Mouse (Mus musculus) embryonic stem cell, embryonic (primary cell): Measurements from ENCODE around the gene Gpr146.

Experiments used
- CTCF ChIA-PET, 4 experiments: fragments of 300-600 bp in 2 of 4; fragments of 350-600 bp in 2 of 4; sonication (Branson Sonifier 250); formaldehyde crosslinking; loops; one replicate each; lab custom pipeline; 2022; ENCODE audit warnings: inconsistent platforms in 2 of 4; lab: Charles Lee
- POLR2A ChIA-PET, 4 experiments: fragments of 300-600 bp in 2 of 4; fragments of 350-600 bp in 2 of 4; sonication (Branson Sonifier 250); formaldehyde crosslinking; loops; one replicate each; lab custom pipeline; 2022; ENCODE audit warnings: antibody characterized with exemption in 4 of 4, inconsistent platforms in 1 of 4; lab: Charles Lee

Gene Gpr146

DNA sequence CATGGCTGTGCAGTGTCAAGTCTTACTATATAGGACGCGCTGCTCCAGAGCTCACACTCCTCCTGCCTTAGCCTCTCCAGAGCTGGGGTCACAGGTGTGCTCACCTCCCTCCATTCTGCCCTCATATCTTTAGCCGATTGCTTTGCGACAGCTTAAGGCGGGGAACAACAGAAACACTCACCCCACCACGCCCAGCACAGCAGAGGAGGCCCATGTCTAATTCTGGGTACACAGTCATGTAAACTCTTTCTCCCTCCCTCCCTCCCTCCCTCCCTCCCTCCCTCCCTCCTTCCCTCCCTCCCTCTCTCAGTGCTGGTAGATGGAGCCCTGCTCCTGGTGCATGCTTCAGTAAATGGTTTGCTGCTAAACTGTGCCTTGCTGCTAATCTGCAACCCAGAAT is 27.8 kb upstream of the Gpr146 start:
- CTCF ChIA-PET = interaction anchor here in 2 of 4 experiments (0.7 to 2.4 kb wide), 5 partner anchors 10 to 285 kb away, joined by 3 to 6 read pairs (median 5); partner anchors contain the start of gene 3110082I17Rik (in 1 of the 2)
- POLR2A ChIA-PET = interaction anchor here in 1 of 4 experiments (1.9 kb wide), 1 partner anchor 16 kb away, joined by 5 read pairs; no protein-coding TSS in a partner anchor

DNA sequence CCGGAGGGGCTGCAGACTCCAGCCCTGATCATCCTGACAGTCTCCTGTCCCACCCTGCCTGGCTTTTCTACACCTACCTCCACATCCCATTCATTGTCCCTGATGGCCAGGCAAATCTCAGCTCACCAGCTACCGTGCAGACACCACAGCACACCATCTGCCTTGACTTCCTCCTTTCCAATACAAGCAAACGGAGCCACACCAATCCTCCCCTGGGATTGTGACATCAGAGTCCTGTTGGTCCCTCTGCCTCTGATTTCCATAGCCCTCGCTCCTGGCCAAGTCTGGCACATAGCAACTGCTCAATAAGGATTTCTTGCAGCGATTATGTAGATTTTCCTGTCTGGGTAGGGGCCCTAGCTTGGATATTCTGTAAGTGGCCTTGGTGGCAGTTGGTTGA is 26.4 kb upstream of the Gpr146 start, which contains the start of gene Cox19:
Gene Cox19 (minus strand): TSS at position 285 of the 400 bp plus-strand sequence.
- ChIA-PET CTCF (interaction anchor here in 3 of 4 experiments (0.6 to 10.3 kb wide), 9 partner anchors 7 to 161 kb away, joined by 3 to 114 read pairs (median 6); no protein-coding TSS in a partner anchor), POLR2A (interaction anchor here in 2 of 4 experiments (0.6 to 1.9 kb wide), 8 partner anchors 9 to 1233 kb away, joined by 3 to 6 read pairs (median 4); partner anchors contain the start of gene Zfand2a (in 1 of the 2))

GRCm38 (mm10) chr5:139351628-139352027 is 25.9 kb upstream of the Gpr146 start:
- POLR2A ChIA-PET = interaction anchor here in 2 of 4 experiments (0.6 to 1.9 kb wide), 8 partner anchors 8 to 1234 kb away, joined by 3 to 6 read pairs (median 4); partner anchors contain the start of gene Zfand2a (in 1 of the 2)

GRCm38 (mm10) chr5:139352317-139352716 is 25.2 kb upstream of the Gpr146 start, which contains the start of gene Cyp2w1:
Cyp2w1 (plus strand) TSS chr5:139352617.
- ChIA-PET CTCF (interaction anchor here (0.6 to 10.3 kb wide), 20 partner anchors 8 to 1037 kb away, joined by 3 to 114 read pairs (median 6); partner anchors contain the start of gene Snx8 (in 1 of the 4)), POLR2A (interaction anchor here in 2 of 4 experiments (0.5 to 3.6 kb wide), 8 partner anchors 8 to 82 kb away, joined by 3 to 22 read pairs (median 4); no protein-coding TSS in a partner anchor)

More at GRCm38 (mm10) chr5:139351628-139352027, 25.9 kb upstream of the Gpr146 start:
- CTCF ChIA-PET = interaction anchor here in 3 of 4 experiments (0.8 to 10.3 kb wide), 8 partner anchors 7 to 48 kb away, joined by 3 to 114 read pairs (median 8); no protein-coding TSS in a partner anchor

DNA sequence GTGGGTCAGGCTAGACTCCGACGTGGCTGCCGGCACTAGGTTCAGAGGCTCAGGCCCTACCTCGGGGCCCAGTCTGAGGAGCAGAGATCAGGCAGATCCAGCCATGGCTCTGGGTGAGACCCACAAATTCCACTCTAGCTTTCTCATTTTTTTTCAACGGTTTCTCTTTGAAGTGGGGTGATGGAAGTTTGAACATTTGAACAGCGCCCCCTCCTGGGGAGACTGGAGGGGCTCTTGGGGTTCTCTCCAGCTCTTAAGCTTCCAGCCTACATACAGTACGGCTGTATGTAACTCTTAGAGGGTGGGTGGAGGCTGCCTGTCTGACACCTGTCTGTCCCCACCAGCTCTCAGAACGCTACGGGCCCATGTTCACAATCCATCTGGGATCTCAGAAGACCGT is 24.0 kb upstream of the Gpr146 start:
- POLR2A ChIA-PET = interaction anchor here (0.6 to 3.6 kb wide), 22 partner anchors 8 to 153 kb away, joined by 3 to 22 read pairs (median 3); partner anchors contain the start of genes Zfand2a (in 2 of the 4), Adap1 (in 1 of the 4), Get4 (in 1 of the 4) and Sun1 (in 1 of the 4)

GRCm38 (mm10) chr5:139353946-139354345 is 23.6 kb upstream of the Gpr146 start:
- ChIA-PET POLR2A (interaction anchor here (0.8 to 3.6 kb wide), 15 partner anchors 9 to 204 kb away, joined by 3 to 22 read pairs (median 3); partner anchors contain the start of genes Zfand2a (in 2 of the 4), Adap1 (in 1 of the 4), Dnaaf5 (in 1 of the 4) and Prkar1b (in 1 of the 4)), CTCF (interaction anchor here (0.5 to 10.3 kb wide), 69 partner anchors 9 to 1261 kb away, joined by 3 to 114 read pairs (median 5); partner anchors contain the start of genes Adap1 (in 2 of the 4), 3110082I17Rik (in 1 of the 4), C130050O18Rik (in 1 of the 4) and Get4 (in 1 of the 4))

More for the DNA sequence above, 24.0 kb upstream of the Gpr146 start:
- CTCF ChIA-PET = interaction anchor here (0.5 to 10.3 kb wide), 89 partner anchors 9 to 1261 kb away, joined by 3 to 114 read pairs (median 4); partner anchors contain the start of genes Adap1 (in 2 of the 4), 3110082I17Rik (in 1 of the 4), C130050O18Rik (in 1 of the 4) and Get4 (in 1 of the 4)

- ChIA-PET CTCF (interaction anchor here (0.5 to 10.3 kb wide), 31 partner anchors 9 to 458 kb away, joined by 3 to 114 read pairs (median 3); partner anchors contain the start of genes Get4 (in 1 of the 4) and Zfand2a (in 1 of the 4)), POLR2A (interaction anchor here in 2 of 4 experiments (0.5 to 3.6 kb wide), 7 partner anchors 10 to 1823 kb away, joined by 3 to 22 read pairs (median 3); partner anchors contain the start of genes Dnaaf5 (in 1 of the 2), Prkar1b (in 1 of the 2) and Zfand2a (in 1 of the 2))
These were observed 22.2 kb upstream of the Gpr146 start for GRCm38 (mm10) chr5:139355235-139355772.

GRCm38 (mm10) chr5:139358653-139359052 is 18.8 kb upstream of the Gpr146 start:
- CTCF ChIA-PET = interaction anchor here in 3 of 4 experiments (0.6 to 10.3 kb wide), 6 partner anchors 11 to 101 kb away, joined by 3 to 114 read pairs (median 6); partner anchors contain the start of gene 3110082I17Rik (in 1 of the 3)
- POLR2A ChIA-PET = interaction anchor here in 1 of 4 experiments (1.0 kb wide), 1 partner anchor 15 kb away, joined by 3 read pairs; no protein-coding TSS in a partner anchor

GRCm38 (mm10) chr5:139359244-139359643 is 18.3 kb upstream of the Gpr146 start:
- POLR2A ChIA-PET = interaction anchor here (0.6 to 1.3 kb wide), 7 partner anchors 8 to 283 kb away, joined by 3 to 7 read pairs (median 3); partner anchors contain the start of gene Cox19 (in 1 of the 4)
- CTCF ChIA-PET = interaction anchor here (0.6 to 10.3 kb wide), 12 partner anchors 9 to 429 kb away, joined by 3 to 114 read pairs (median 3); partner anchors contain the start of gene Cox19 (in 1 of the 4)

GRCm38 (mm10) chr5:139363858-139364257 is 13.6 kb upstream of the Gpr146 start:
- ChIA-PET CTCF (interaction anchor here (0.5 to 4.6 kb wide), 17 partner anchors 9 to 1832 kb away, joined by 3 to 38 read pairs (median 6); partner anchors contain the start of gene Cyp2w1 (in 1 of the 4)), POLR2A (interaction anchor here (0.6 to 2.0 kb wide), 11 partner anchors 15 to 719 kb away, joined by 3 to 6 read pairs (median 4); no protein-coding TSS in a partner anchor)

GRCm38 (mm10) chr5:139364260-139364910 is 13.1 kb upstream of the Gpr146 start:
- POLR2A ChIA-PET = interaction anchor here (0.6 to 2.0 kb wide), 22 partner anchors 10 to 872 kb away, joined by 3 to 5 read pairs (median 3); partner anchors contain the start of gene Gpr146 (in 2 of the 4)
- CTCF ChIA-PET = interaction anchor here (0.5 to 4.6 kb wide), 29 partner anchors 9 to 387 kb away, joined by 3 to 38 read pairs (median 4); partner anchors contain the start of genes Adap1 (in 1 of the 4) and Cyp2w1 (in 1 of the 4)

DNA sequence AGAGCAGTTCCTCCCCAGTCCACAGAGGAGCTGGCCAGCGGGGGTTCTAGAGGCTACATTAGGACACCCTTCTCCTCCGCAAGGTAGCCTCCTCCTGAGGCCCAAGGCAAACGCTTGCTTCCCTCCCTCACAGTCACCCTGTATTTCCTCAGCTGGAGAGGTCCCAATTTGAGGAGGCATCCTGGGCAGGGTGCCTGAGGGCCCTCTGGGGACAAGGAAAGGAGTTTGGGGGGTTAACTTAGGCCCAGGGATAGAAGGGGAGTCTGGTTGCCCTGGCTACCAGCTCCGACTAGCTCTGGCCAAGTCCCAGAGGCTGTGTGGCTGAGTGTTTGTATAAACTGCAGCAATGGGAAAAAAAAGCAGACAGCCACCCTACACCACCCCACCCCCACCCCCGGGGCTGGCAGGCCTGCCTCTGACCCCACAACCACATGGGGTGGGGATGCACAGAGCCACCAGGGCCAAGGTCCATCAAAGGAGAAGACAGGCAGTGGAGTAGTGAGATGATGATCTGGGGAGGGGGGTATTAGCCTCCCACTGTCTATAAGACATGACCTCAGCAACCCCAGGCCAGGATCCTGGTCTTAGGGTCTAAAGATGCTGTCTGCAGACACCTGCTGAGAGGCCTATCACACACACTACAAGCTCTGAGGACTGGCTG is 12.5 kb upstream of the Gpr146 start:
- POLR2A ChIA-PET = interaction anchor here (0.6 to 2.0 kb wide), 19 partner anchors 9 to 872 kb away, joined by 3 to 5 read pairs (median 4); partner anchors contain the start of gene Gpr146 (in 2 of the 4)
- CTCF ChIA-PET = interaction anchor here (0.6 to 4.6 kb wide), 27 partner anchors 8 to 386 kb away, joined by 3 to 38 read pairs (median 4); partner anchors contain the start of gene Adap1 (in 1 of the 4)

GRCm38 (mm10) chr5:139365827-139366226 is 11.7 kb upstream of the Gpr146 start:
- POLR2A ChIA-PET = interaction anchor here in 1 of 4 experiments (1.2 to 1.4 kb wide), 2 partner anchors 14 to 22 kb away, joined by 3 read pairs; no protein-coding TSS in a partner anchor
- CTCF ChIA-PET = interaction anchor here in 2 of 4 experiments (1.1 to 4.6 kb wide), 4 partner anchors 12 to 385 kb away, joined by 4 to 17 read pairs (median 6); no protein-coding TSS in a partner anchor

- POLR2A ChIA-PET = interaction anchor here in 2 of 4 experiments (1.2 to 1.4 kb wide), 3 partner anchors 14 to 69 kb away, joined by 3 read pairs; no protein-coding TSS in a partner anchor
These were observed 11.0 kb upstream of the Gpr146 start for GRCm38 (mm10) chr5:139366484-139366883.

GRCm38 (mm10) chr5:139367884-139368458 is 9.5 kb upstream of the Gpr146 start:
- POLR2A ChIA-PET = interaction anchor here in 3 of 4 experiments (0.5 to 3.5 kb wide), 8 partner anchors 10 to 1818 kb away, joined by 3 to 13 read pairs (median 3); partner anchors contain the start of genes Get4 (in 1 of the 3) and Gpr146 (in 1 of the 3)
- CTCF ChIA-PET = interaction anchor here in 2 of 4 experiments (0.6 to 1.5 kb wide), 3 partner anchors 27 to 37 kb away, joined by 3 to 5 read pairs (median 3); no protein-coding TSS in a partner anchor

More at GRCm38 (mm10) chr5:139366484-139366883, 11.0 kb upstream of the Gpr146 start:
- CTCF ChIA-PET = interaction anchor here in 2 of 4 experiments (0.7 to 1.5 kb wide), 4 partner anchors 13 to 35 kb away, joined by 3 to 5 read pairs (median 3); no protein-coding TSS in a partner anchor
